Mouse (Mus musculus) bone marrow, adult 2 months (tissue): ENCODE measurements around the gene Nfam1.

Experiments used
- CTCF ChIP-seq: fragments of 200-500 bp; IDR thresholded peaks from 2 replicates; pipeline ENCODE4 v1.5.1; 2011; ENCODE audit warnings: low read length, control low read depth; ENCODE audit not compliant: control insufficient read depth, insufficient read depth
- POLR2A ChIP-seq: fragments of 200-500 bp; IDR thresholded peaks from 2 replicates; pipeline ENCODE4 v1.6.1; 2011; ENCODE audit warnings: low read depth, mild to moderate bottlenecking, control low read depth, low read length, borderline replicate concordance; ENCODE audit not compliant: control insufficient read depth

DNA sequence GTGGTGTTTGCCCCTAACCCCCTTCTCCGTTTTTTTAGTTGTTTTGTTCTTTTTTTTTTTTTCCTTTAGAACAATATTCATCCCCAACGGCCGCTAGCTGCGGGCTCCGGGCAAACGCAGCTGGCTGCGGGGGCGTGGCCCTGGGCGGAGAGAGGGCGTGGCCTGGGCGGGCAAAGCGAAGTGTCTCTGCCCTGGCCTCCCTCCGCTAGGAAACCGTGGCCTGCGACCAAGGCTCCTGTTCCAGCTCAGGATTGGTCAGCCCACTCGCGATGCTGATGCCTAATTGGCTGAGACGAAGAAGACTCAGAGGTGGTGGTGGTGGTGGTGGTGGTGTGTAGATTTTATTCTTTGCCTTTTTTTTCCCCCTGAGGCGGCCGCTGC, 45.4 kb downstream of the Nfam1 start, which contains the start of gene Tcf20:
- TF ChIP-seq CTCF (no peak), POLR2A (no peak)
